Mouse (Mus musculus) lung, postnatal 0 days (tissue): ENCODE results near the gene Klrd1. TPM values are rescaled to one million over a fixed set of nuclear protein-coding genes. Genes with fewer than 3 reads are reported as not detected.
A peak's percentile ranks its signal among the peaks of the same experiment; 100 is the strongest.
"Not testable (repeated sequence)": the region's sequence is repeated elsewhere in the genome, so short reads cannot be mapped to it uniquely, and the experiment has no call there.

ENCODE experiments used
- ATAC-seq: fragments of 200-750 bp; cut with Nextera tagmentation; 2 replicates; pipeline ENCODE4 v1.8.0; 2017; ENCODE audit warnings: moderate library complexity
- DNase-seq: peaks from one replicate; pipeline ENCODE4 v3.0.0-alpha.2; 2016; ENCODE audit warnings: low spot score
- H3K27ac ChIP-seq: fragments of 300-500 bp; sonication (generic); 2 replicates; pipeline ENCODE4 v1.5.1; 2014; ENCODE audit warnings: antibody characterized with exemption, mild to moderate bottlenecking, low read length, mixed read lengths
- H3K27me3 ChIP-seq: fragments of 300-500 bp; sonication (generic); replicated peaks from 2 replicates; pipeline ENCODE4 v1.6.1; 2014; ENCODE audit warnings: low read length, mixed read lengths; ENCODE audit not compliant: insufficient read depth
- H3K36me3 ChIP-seq: fragments of 300-500 bp; sonication (generic); 2 replicates; pipeline ENCODE4 v1.6.1; 2014; ENCODE audit warnings: low read length, mixed read lengths; ENCODE audit not compliant: insufficient read depth
- H3K4me1 ChIP-seq: fragments of 300-500 bp; sonication (generic); 2 replicates; pipeline ENCODE4 v1.6.1; 2014; ENCODE audit warnings: antibody characterized with exemption, low read depth, low read length, mixed read lengths; ENCODE audit not compliant: insufficient read depth
- H3K4me2 ChIP-seq: fragments of 300-500 bp; sonication (generic); replicated peaks from 2 replicates; pipeline ENCODE4 v1.6.1; 2014; ENCODE audit warnings: low read depth, mild to moderate bottlenecking, low read length, moderate library complexity, mixed read lengths
- H3K4me3 ChIP-seq: fragments of 300-500 bp; sonication (generic); 2 replicates; pipeline ENCODE4 v1.5.1; 2014; ENCODE audit warnings: low read depth, low read length
- H3K9ac ChIP-seq: fragments of 300-500 bp; sonication (generic); replicated peaks from 2 replicates; pipeline ENCODE4 v1.6.1; 2014; ENCODE audit warnings: low read depth, mild to moderate bottlenecking
- H3K9me3 ChIP-seq: fragments of 300-500 bp; sonication (generic); 2 replicates; pipeline ENCODE4 v1.6.1; 2016; ENCODE audit warnings: low read length, mixed read lengths
- CTCF ChIP-seq: IDR thresholded peaks from 2 replicates; pipeline ENCODE4 v1.5.1; 2016; ENCODE audit warnings: antibody characterized with exemption, mild to moderate bottlenecking
- EP300 ChIP-seq: IDR thresholded peaks from 2 replicates; pipeline ENCODE4 v1.6.1; 2016; ENCODE audit warnings: antibody characterized with exemption, mild to moderate bottlenecking, control low read depth
- WGBS: fragments of 180-500 bp; shearing (Covaris S2); extraction: QIAGEN DNeasy Blood & Tissue Kit; methylation state at CpG from one replicate; pipeline ENCODE4 v1.1.7; 2014; 5-methylcytosine and 5-hydroxymethylcytosine counted together
- polyA plus RNA-seq: library from polyadenylated mRNA; unstranded; fragments of >200 nt; fragmentation: Nextera tagmentation; extraction: Ambion mirVana; gene quantifications from 2 replicates; pipeline ENCODE4 v1.2.1, GENCODE M21; 2015

The Klrd1 gene
- polyA plus RNA-seq, 1 experiment from 2014 or later, result 0.93 TPM

GRCm38 (mm10) chr6:129581274-129581673, 10.3 kb upstream of the Klrd1 start:
- no peak overlapping the region for H3K9ac ChIP-seq
- H3K4me1 ChIP-seq, result no peaks in the 10 kb centered on the region
- WGBS, result 52% methylated on average over 4 of the region's 4 CpGs
- TF ChIP-seq CTCF (peak; percentile 47), EP300 (no peak)
- H3K4me3 ChIP-seq, result no peak overlapping the region
- no peaks in the 10 kb centered on the region for H3K36me3 ChIP-seq
- DNase-seq, result no peak
- H3K27me3 ChIP-seq, result no peaks in the 10 kb centered on the region
- no peak overlapping the region for H3K4me2 ChIP-seq
- ATAC-seq, result no peak
- H3K27ac ChIP-seq, result no peak overlapping the region
- H3K9me3 ChIP-seq, result no peaks in the 10 kb centered on the region

GRCm38 (mm10) chr6:129581896-129582295, 9.7 kb upstream of the Klrd1 start:
- Histone ChIP-seq H3K4me1 (no peaks in the 10 kb centered on the region), H3K9me3 (no peaks in the 10 kb centered on the region), H3K27me3 (no peaks in the 10 kb centered on the region), H3K27ac (no peak overlapping the region), H3K9ac (no peak overlapping the region), H3K36me3 (no peaks in the 10 kb centered on the region), H3K4me2 (no peak overlapping the region), H3K4me3 (no peak overlapping the region)
- ATAC-seq (no peak), DNase-seq (no peak)
- TF ChIP-seq CTCF (no peak), EP300 (no peak)
- WGBS, result 50% methylated on average over 4 of the region's 4 CpGs

- no peaks in the 10 kb centered on the region for H3K9me3 ChIP-seq
- DNase-seq (no peak), ATAC-seq (no peak)
- no peaks in the 10 kb centered on the region for H3K36me3 ChIP-seq
- H3K9ac ChIP-seq, result no peak overlapping the region
- no peaks in the 10 kb centered on the region for H3K27me3 ChIP-seq
- 60% methylated on average over 3 of the region's 3 CpGs for WGBS
- TF ChIP-seq CTCF, result no peak
- no peak for TF ChIP-seq EP300
- no peak overlapping the region for H3K4me2 ChIP-seq
- no peak overlapping the region for H3K27ac ChIP-seq
- no peaks in the 10 kb centered on the region for H3K4me1 ChIP-seq
- H3K4me3 ChIP-seq, result no peak overlapping the region
These were observed 8.6 kb upstream of the Klrd1 start for GRCm38 (mm10) chr6:129583014-129583413.

GRCm38 (mm10) chr6:129608372-129608771, 16.8 kb downstream of the Klrd1 start:
- DNase-seq (no peak), ATAC-seq (no peak)
- H3K9me3 ChIP-seq, result no peaks in the 10 kb centered on the region
- H3K27ac ChIP-seq, result no peak overlapping the region
- H3K36me3 ChIP-seq, result no peaks in the 10 kb centered on the region
- TF ChIP-seq CTCF (no peak), EP300 (no peak)
- no peak overlapping the region for H3K9ac ChIP-seq
- H3K4me3 ChIP-seq, result no peak overlapping the region
- no peak overlapping the region for H3K4me2 ChIP-seq
- H3K27me3 ChIP-seq, result no peaks in the 10 kb centered on the region
- no peaks in the 10 kb centered on the region for H3K4me1 ChIP-seq

- TF ChIP-seq CTCF (no peak), EP300 (no peak)
- Histone ChIP-seq H3K4me1 (no peaks in the 10 kb centered on the region), H3K4me2 (no peak within 1 kb of the TSS), H3K36me3 (no peaks in the 10 kb centered on the region), H3K9ac (no peak within 1 kb of the TSS), H3K27me3 (no peaks in the 10 kb centered on the region), H3K9me3 (no peaks in the 10 kb centered on the region), H3K27ac (no peak within 1 kb of the TSS), H3K4me3 (no peak within 1 kb of the TSS)
- WGBS, result 75% methylated on average over 4 of the region's 4 CpGs
- no peak for ATAC-seq
- no peak for DNase-seq
These were observed 32.2 kb downstream of the Klrd1 start, which contains the start of gene Klrk1 for GRCm38 (mm10) chr6:129623735-129624134. Gene Klrk1, minus strand, starts transcription at chr6:129623864.

GRCm38 (mm10) chr6:129631046-129631445, 39.5 kb downstream of the Klrd1 start:
- not testable (repeated sequence) for H3K27me3 ChIP-seq, H3K36me3 ChIP-seq, H3K4me1 ChIP-seq, H3K9me3 ChIP-seq, H3K4me3 ChIP-seq, ATAC-seq, H3K4me2 ChIP-seq, H3K9ac ChIP-seq, H3K27ac ChIP-seq, DNase-seq
- WGBS, result 84% methylated on average over 2 of the region's 2 CpGs

- not testable (repeated sequence) for ATAC-seq, H3K27me3 ChIP-seq, H3K4me1 ChIP-seq, H3K9ac ChIP-seq, H3K36me3 ChIP-seq, H3K27ac ChIP-seq, DNase-seq, H3K9me3 ChIP-seq, H3K4me3 ChIP-seq, H3K4me2 ChIP-seq
- WGBS, result 77% methylated on average over 3 of the region's 3 CpGs
These were observed 51.7 kb downstream of the Klrd1 start, which contains the start of gene Klrc3 for GRCm38 (mm10) chr6:129643237-129643636. Gene Klrc3, minus strand, starts transcription at chr6:129643337.

GRCm38 (mm10) chr6:129644054-129644453, 52.5 kb downstream of the Klrd1 start:
- H3K4me2 ChIP-seq, DNase-seq, H3K4me3 ChIP-seq, H3K9me3 ChIP-seq, H3K4me1 ChIP-seq, ATAC-seq, H3K27me3 ChIP-seq, H3K36me3 ChIP-seq, H3K27ac ChIP-seq, H3K9ac ChIP-seq: not testable (repeated sequence)
- WGBS, result 58% methylated on average over 2 of the region's 3 CpGs
